Mouse (Mus musculus): ENCODE data around the gene Defb5. TPM values are rescaled to one million over a fixed set of nuclear protein-coding genes. Genes with fewer than 3 reads are reported as not detected.
"Not testable (repeated sequence)": the region's sequence is repeated elsewhere in the genome, so short reads cannot be mapped to it uniquely, and the experiment has no call there.

Gene Defb5
- total RNA-seq (2014; rRNA removed; ENCODE audit: low replicate concordance), result not detected in 2 replicates
- not detected in 2 replicates for polyA plus RNA-seq (2015; fragmentation: Nextera tagmentation; extraction: Ambion mirVana)

DNA sequence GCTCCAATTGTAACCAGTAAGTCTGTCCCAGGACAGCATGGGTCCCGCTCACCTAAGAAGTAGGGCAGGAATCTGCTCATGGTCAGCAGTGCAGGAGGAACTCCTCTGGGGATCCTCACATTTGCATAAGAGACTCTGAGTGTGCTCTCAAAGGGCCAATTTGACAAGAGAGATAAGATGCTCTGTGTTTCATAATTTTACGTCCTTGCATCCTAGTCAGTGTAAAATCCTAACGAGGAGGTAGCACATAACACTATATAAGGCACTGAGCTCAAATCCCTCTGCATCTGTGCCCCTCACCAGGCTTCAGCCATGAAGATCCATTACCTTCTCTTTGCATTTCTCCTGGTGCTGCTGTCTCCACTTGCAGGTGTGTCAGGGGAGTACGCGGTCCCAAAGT lies at the start of gene Defb5:
Gene Defb5, plus strand, starts transcription at position 301 of the 400 bp plus-strand sequence.
- no peak for TF ChIP-seq CTCF (IDR thresholded peaks at IDR 0.05; ENCODE audit: low read depth)
- TF ChIP-seq EP300 (IDR thresholded peaks at IDR 0.05; ENCODE audit: low read depth), result no peak
- DNase-seq (ENCODE audit: low spot score) (no peak), ATAC-seq (ENCODE audit: insufficient read depth, low read depth) (no peak)
- H3K4me1 ChIP-seq (ENCODE audit: control insufficient read depth, insufficient read depth), result no peaks in the 10 kb centered on the region
- no peak within 1 kb of the TSS for H3K27ac ChIP-seq (ENCODE audit: low read depth)
- no peak within 1 kb of the TSS for H3K4me3 ChIP-seq (ENCODE audit: low read depth, low read length)
- H3K9ac ChIP-seq (replicated peaks; ENCODE audit: low read depth, low read length), result no peak within 1 kb of the TSS
- no peak within 1 kb of the TSS for H3K4me2 ChIP-seq (ENCODE audit: low read depth, low read length)
- no peaks in the 10 kb centered on the region for H3K27me3 ChIP-seq (ENCODE audit: control insufficient read depth, insufficient read depth, low read length)
- H3K36me3 ChIP-seq (replicated peaks; ENCODE audit: control insufficient read depth, insufficient read depth, low read length), result no peaks in the 10 kb centered on the region
- H3K9me3 ChIP-seq (replicated peaks; ENCODE audit: control insufficient read depth, low read length), result no peaks in the 10 kb centered on the region
- WGBS, result 77% methylated on average over 5 of the region's 5 CpGs

DNA sequence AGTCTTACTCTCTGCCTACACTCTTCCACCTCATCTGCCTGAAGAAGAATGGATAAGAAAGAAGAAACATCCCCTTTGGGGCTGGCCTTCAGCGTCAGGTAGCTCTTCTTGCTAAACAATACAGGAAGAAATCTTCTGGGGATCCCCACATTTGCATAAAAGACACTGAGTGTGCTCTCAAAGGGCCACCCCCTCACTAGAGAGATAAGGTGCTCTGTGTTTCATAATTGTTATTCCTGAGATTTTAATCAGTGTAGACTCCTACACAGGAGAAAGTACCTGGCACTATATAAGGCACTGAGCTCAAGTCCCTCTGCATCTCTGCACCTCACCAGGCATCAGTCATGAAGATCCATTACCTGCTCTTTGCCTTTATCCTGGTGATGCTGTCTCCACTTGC lies 22.2 kb upstream of the Defb5 start, which contains the start of gene Defb6:
Gene Defb6, plus strand, starts transcription at position 318 of the 400 bp plus-strand sequence.
- Histone ChIP-seq H3K4me3 (ENCODE audit: low read depth, low read length) (no peak within 1 kb of the TSS), H3K9me3 (replicated peaks; ENCODE audit: control insufficient read depth, low read length) (no peaks in the 10 kb centered on the region), H3K4me1 (ENCODE audit: control insufficient read depth, insufficient read depth) (no peaks in the 10 kb centered on the region), H3K27me3 (ENCODE audit: control insufficient read depth, insufficient read depth, low read length) (no peaks in the 10 kb centered on the region), H3K27ac (ENCODE audit: low read depth) (no peak within 1 kb of the TSS), H3K36me3 (replicated peaks; ENCODE audit: control insufficient read depth, insufficient read depth, low read length) (no peaks in the 10 kb centered on the region), H3K9ac (replicated peaks; ENCODE audit: low read depth, low read length) (no peak within 1 kb of the TSS), H3K4me2 (ENCODE audit: low read depth, low read length) (no peak within 1 kb of the TSS)
- 38% methylated on average over 1 of the region's 1 CpGs for WGBS
- TF ChIP-seq CTCF (IDR thresholded peaks at IDR 0.05; ENCODE audit: low read depth), result no peak
- no peak for TF ChIP-seq EP300 (IDR thresholded peaks at IDR 0.05; ENCODE audit: low read depth)
- ATAC-seq (ENCODE audit: insufficient read depth, low read depth) (no peak), DNase-seq (ENCODE audit: low spot score) (no peak)

DNA sequence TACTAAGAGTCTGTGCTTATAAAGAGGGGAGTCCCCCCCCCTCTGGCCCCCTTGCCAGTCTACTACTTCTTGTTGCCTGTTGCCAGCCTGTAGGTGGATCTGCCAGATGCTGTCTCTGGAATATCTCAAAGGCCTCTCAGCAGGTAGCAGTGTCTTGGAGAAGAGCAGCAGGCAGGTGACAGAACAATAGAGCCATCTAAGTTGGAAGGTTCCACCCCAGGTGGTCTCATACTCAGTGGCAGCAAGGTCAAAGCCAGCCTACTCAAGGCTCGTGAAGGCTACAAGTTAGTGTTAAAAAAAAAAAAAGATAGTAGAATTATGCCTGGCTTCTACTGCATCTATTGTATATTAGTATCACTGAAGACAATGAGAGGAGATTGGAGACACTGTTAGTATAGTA lies 9.3 kb upstream of the Defb5 start:
- no peak for DNase-seq (ENCODE audit: low spot score)
- no peak for ATAC-seq (ENCODE audit: insufficient read depth, low read depth)
- no peak for TF ChIP-seq EP300 (IDR thresholded peaks at IDR 0.05; ENCODE audit: low read depth)
- no peak for TF ChIP-seq CTCF (IDR thresholded peaks at IDR 0.05; ENCODE audit: low read depth)
- Histone ChIP-seq H3K4me1 (ENCODE audit: control insufficient read depth, insufficient read depth) (no peaks in the 10 kb centered on the region), H3K36me3 (replicated peaks; ENCODE audit: control insufficient read depth, insufficient read depth, low read length) (no peaks in the 10 kb centered on the region), H3K4me3 (ENCODE audit: low read depth, low read length) (no peak overlapping the region), H3K4me2 (ENCODE audit: low read depth, low read length) (no peak overlapping the region), H3K27ac (ENCODE audit: low read depth) (no peak overlapping the region), H3K9ac (replicated peaks; ENCODE audit: low read depth, low read length) (no peak overlapping the region), H3K9me3 (replicated peaks; ENCODE audit: control insufficient read depth, low read length) (0 out of 2 replicates have a peak, but pooled peaks cover 7% of the 10 kb centered on the region), H3K27me3 (ENCODE audit: control insufficient read depth, insufficient read depth, low read length) (no peaks in the 10 kb centered on the region)
- 68% methylated on average over 1 of the region's 1 CpGs for WGBS

DNA sequence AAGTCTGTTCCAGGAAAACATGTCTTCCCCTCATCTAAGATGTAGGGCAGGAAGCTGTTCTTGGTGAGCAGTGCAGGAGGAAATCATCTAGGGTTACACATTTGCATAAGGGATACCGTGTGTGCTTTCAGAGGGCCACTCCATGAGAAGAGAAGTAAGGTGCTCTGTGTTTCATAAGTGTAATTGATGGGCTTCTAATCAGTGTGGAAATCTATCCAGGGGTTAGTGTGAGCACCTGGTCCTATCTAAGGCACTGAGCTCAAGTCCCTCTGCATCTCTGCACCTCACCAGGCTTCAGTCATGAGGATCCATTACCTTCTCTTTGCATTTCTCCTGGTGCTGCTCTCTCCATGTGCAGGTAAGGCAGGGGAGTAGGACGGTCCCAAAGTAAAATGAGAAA lies 7.8 kb upstream of the Defb5 start, which contains the start of gene Defb46:
Gene Defb46, plus strand, starts transcription at position 301 of the 400 bp plus-strand sequence.
- Histone ChIP-seq H3K9me3 (replicated peaks; ENCODE audit: control insufficient read depth, low read length) (no peaks in the 10 kb centered on the region), H3K36me3 (replicated peaks; ENCODE audit: control insufficient read depth, insufficient read depth, low read length) (no peaks in the 10 kb centered on the region), H3K4me2 (ENCODE audit: low read depth, low read length) (no peak within 1 kb of the TSS), H3K4me1 (ENCODE audit: control insufficient read depth, insufficient read depth) (no peaks in the 10 kb centered on the region), H3K4me3 (ENCODE audit: low read depth, low read length) (no peak within 1 kb of the TSS), H3K27me3 (ENCODE audit: control insufficient read depth, insufficient read depth, low read length) (no peaks in the 10 kb centered on the region), H3K9ac (replicated peaks; ENCODE audit: low read depth, low read length) (no peak within 1 kb of the TSS), H3K27ac (ENCODE audit: low read depth) (no peak within 1 kb of the TSS)
- ATAC-seq (ENCODE audit: insufficient read depth, low read depth) (no peak), DNase-seq (ENCODE audit: low spot score) (no peak)
- TF ChIP-seq EP300 (IDR thresholded peaks at IDR 0.05; ENCODE audit: low read depth), result no peak
- no peak for TF ChIP-seq CTCF (IDR thresholded peaks at IDR 0.05; ENCODE audit: low read depth)
- 48% methylated on average over 2 of the region's 2 CpGs for WGBS

DNA sequence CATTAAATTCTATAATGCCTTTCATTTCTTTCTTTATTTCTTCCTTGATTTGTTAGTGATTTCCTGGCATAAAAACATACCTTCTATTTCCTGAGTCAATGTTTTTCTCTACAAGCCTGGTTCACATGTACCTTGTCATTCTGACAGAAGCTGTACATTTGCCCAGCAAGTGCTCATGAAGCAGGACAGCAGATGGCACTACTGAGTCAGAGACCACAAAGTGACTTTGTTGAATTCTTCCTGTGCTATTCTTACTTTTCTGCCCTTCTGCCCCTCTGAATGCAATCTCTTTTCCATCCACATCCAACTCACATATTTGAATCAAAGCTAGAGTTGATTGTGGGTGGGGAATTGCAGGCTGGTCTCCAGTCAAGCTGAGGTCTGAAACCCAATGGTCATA lies 10.8 kb downstream of the Defb5 start:
- no peak overlapping the region for H3K4me3 ChIP-seq (ENCODE audit: low read depth, low read length)
- TF ChIP-seq CTCF (IDR thresholded peaks at IDR 0.05; ENCODE audit: low read depth) (no peak), EP300 (IDR thresholded peaks at IDR 0.05; ENCODE audit: low read depth) (no peak)
- DNase-seq (ENCODE audit: low spot score), result no peak

DNA sequence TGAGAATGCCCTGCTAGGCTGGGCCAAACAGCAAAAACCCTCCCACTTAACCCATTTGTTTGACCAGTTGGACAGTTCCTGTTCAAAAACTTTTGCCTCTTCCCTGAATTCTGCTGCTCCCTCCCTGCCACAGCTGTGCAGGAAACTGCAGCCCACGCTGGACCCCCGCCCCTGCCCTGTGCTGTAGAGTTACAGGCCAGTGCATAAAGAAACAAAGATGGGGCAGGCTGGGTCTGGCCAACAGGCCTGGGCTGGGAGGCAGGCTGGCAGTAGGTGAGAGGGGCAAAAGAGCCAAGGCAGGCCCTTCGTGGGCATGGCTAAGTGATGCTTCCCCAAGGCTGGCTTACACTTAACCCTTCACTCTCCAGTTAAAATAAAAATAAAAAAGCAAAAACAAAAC lies 12.3 kb downstream of the Defb5 start:
- Histone ChIP-seq H3K4me2 (ENCODE audit: low read depth, low read length) (no peak overlapping the region), H3K4me3 (ENCODE audit: low read depth, low read length) (no peak overlapping the region), H3K9me3 (replicated peaks; ENCODE audit: control insufficient read depth, low read length) (no peaks in the 10 kb centered on the region), H3K27ac (ENCODE audit: low read depth) (no peak overlapping the region), H3K36me3 (replicated peaks; ENCODE audit: control insufficient read depth, insufficient read depth, low read length) (no peaks in the 10 kb centered on the region), H3K27me3 (ENCODE audit: control insufficient read depth, insufficient read depth, low read length) (no peaks in the 10 kb centered on the region), H3K9ac (replicated peaks; ENCODE audit: low read depth, low read length) (no peak overlapping the region), H3K4me1 (ENCODE audit: control insufficient read depth, insufficient read depth) (no peaks in the 10 kb centered on the region)
- no peak for ATAC-seq (ENCODE audit: insufficient read depth, low read depth)
- TF ChIP-seq CTCF (IDR thresholded peaks at IDR 0.05; ENCODE audit: low read depth) (no peak), EP300 (IDR thresholded peaks at IDR 0.05; ENCODE audit: low read depth) (no peak)
- no peak for DNase-seq (ENCODE audit: low spot score)
- WGBS, result 43% methylated on average over 3 of the region's 3 CpGs

More for the DNA sequence above, 10.8 kb downstream of the Defb5 start:
- Histone ChIP-seq H3K9me3 (replicated peaks; ENCODE audit: control insufficient read depth, low read length) (no peaks in the 10 kb centered on the region), H3K4me2 (ENCODE audit: low read depth, low read length) (no peak overlapping the region), H3K27ac (ENCODE audit: low read depth) (no peak overlapping the region), H3K27me3 (ENCODE audit: control insufficient read depth, insufficient read depth, low read length) (no peaks in the 10 kb centered on the region), H3K9ac (replicated peaks; ENCODE audit: low read depth, low read length) (no peak overlapping the region), H3K36me3 (replicated peaks; ENCODE audit: control insufficient read depth, insufficient read depth, low read length) (no peaks in the 10 kb centered on the region), H3K4me1 (ENCODE audit: control insufficient read depth, insufficient read depth) (no peaks in the 10 kb centered on the region)
- ATAC-seq (ENCODE audit: insufficient read depth, low read depth), result no peak

DNA sequence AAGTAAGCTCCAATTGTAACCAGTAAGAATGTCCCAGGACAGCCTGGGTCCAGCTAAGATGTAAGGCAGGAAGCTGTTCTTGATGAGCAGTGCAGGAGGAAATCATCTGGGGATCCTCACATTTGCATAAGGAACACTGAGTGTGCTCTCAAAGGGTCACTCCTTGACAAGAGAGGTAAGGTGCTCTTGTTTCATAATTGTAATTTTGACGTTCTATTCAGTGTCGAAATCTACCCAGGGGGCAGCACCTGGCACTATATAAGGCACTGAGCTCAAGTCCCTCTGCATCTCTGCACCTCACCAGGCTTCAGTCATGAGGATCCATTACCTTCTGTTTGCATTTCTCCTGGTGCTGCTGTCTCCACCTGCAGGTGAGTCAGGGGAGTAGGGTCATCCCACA lies 45.7 kb downstream of the Defb5 start, which contains the start of gene Defb3:
Gene Defb3, plus strand, starts transcription at position 301 of the 400 bp plus-strand sequence.
- not testable (repeated sequence) for ATAC-seq (ENCODE audit: insufficient read depth, low read depth); H3K27ac ChIP-seq (ENCODE audit: low read depth); DNase-seq (ENCODE audit: low spot score); H3K36me3 ChIP-seq (replicated peaks; ENCODE audit: control insufficient read depth, insufficient read depth, low read length); H3K9me3 ChIP-seq (replicated peaks; ENCODE audit: control insufficient read depth, low read length); H3K9ac ChIP-seq (replicated peaks; ENCODE audit: low read depth, low read length); H3K4me2 ChIP-seq (ENCODE audit: low read depth, low read length); H3K27me3 ChIP-seq (ENCODE audit: control insufficient read depth, insufficient read depth, low read length); H3K4me3 ChIP-seq (ENCODE audit: low read depth, low read length); H3K4me1 ChIP-seq (ENCODE audit: control insufficient read depth, insufficient read depth)
- WGBS, result 36% methylated on average over 2 of the region's 2 CpGs

DNA sequence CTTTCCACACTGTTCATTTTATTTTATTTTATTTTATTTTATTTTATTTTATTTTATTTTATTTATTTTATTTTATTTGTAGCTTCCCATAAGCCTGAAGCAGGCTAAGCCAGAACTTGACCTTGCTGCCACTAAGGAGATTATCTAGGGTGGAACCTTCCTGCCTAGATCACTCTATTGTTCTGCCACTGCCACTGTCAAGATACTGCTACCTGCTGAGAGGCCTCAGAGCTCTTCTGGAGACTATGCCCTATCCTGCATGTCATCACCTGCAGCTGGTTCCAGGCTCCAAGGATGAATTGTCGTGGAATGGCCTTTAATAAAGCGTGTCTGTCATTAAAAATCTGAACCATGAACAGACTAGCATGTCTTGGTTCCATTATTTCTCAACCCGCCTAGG lies 51.0 kb downstream of the Defb5 start:
- not testable (repeated sequence) for H3K4me1 ChIP-seq (ENCODE audit: control insufficient read depth, insufficient read depth); H3K4me3 ChIP-seq (ENCODE audit: low read depth, low read length); H3K9me3 ChIP-seq (replicated peaks; ENCODE audit: control insufficient read depth, low read length); H3K9ac ChIP-seq (replicated peaks; ENCODE audit: low read depth, low read length); DNase-seq (ENCODE audit: low spot score); ATAC-seq (ENCODE audit: insufficient read depth, low read depth); H3K27me3 ChIP-seq (ENCODE audit: control insufficient read depth, insufficient read depth, low read length); H3K27ac ChIP-seq (ENCODE audit: low read depth); H3K4me2 ChIP-seq (ENCODE audit: low read depth, low read length); H3K36me3 ChIP-seq (replicated peaks; ENCODE audit: control insufficient read depth, insufficient read depth, low read length)
- 55% methylated on average over 3 of the region's 3 CpGs for WGBS

All from heart, postnatal 0 days (tissue).